Mouse (Mus musculus) MEL (cell line): ENCODE results near the gene Kmt2d. TPM values are rescaled to one million over a fixed set of nuclear protein-coding genes. Genes with fewer than 3 reads are reported as not detected.

Source experiments
- DNase-seq: peaks from one replicate; pipeline ENCODE4 v3.0.0; 2011; ENCODE audit warnings: low read depth, low spot score
- H3K27ac ChIP-seq: 2 replicates; pipeline ENCODE4 v1.5.1; 2012; ENCODE audit warnings: low read depth, mild to moderate bottlenecking, control low read depth, low read length, moderate library complexity; ENCODE audit not compliant: control insufficient read depth
- H3K27me3 ChIP-seq, 2 experiments: fragments of 150-350 bp in 1 of 2; sonication (generic) in 1 of 2; 2 replicates each; pipeline ENCODE4 v1.6.1; 2012; ENCODE audit warnings: low read length in 2 of 2, mild to moderate bottlenecking in 2 of 2, improper control_type of control experiment in 1 of 2, moderate library complexity in 1 of 2; ENCODE audit not compliant: insufficient read depth in 2 of 2, control insufficient read depth in 1 of 2
- H3K36me3 ChIP-seq, 2 experiments: 2 replicates each; pipeline ENCODE4 v1.6.1; 2012 to 2014; ENCODE audit warnings: low read length in 2 of 2, improper control_type of control experiment in 1 of 2, inconsistent platforms in 1 of 2, mild to moderate bottlenecking in 1 of 2; ENCODE audit not compliant: insufficient read depth in 2 of 2, control insufficient read depth in 1 of 2
- H3K4me1 ChIP-seq, 2 experiments: fragments of 150-350 bp in 1 of 2; sonication (generic) in 1 of 2; 2 replicates each; pipeline ENCODE4 v1.6.1; 2012; ENCODE audit warnings: low read length in 2 of 2, improper control_type of control experiment in 1 of 2, mild to moderate bottlenecking in 1 of 2; ENCODE audit not compliant: insufficient read depth in 2 of 2, control insufficient read depth in 1 of 2
- H3K4me3 ChIP-seq, 2 experiments: fragments of 150-350 bp in 1 of 2; sonication (generic) in 1 of 2; 2 replicates each; pipeline ENCODE4 v1.5.1; 2012; ENCODE audit warnings: low read depth in 2 of 2, low read length in 2 of 2, mild to moderate bottlenecking in 2 of 2, moderate library complexity in 2 of 2, control low read depth in 1 of 2, improper control_type of control experiment in 1 of 2; ENCODE audit not compliant: control insufficient read depth in 1 of 2, insufficient read depth in 1 of 2
- H3K79me2 ChIP-seq: 2 replicates; pipeline ENCODE4 v1.6.1; 2012; ENCODE audit warnings: mild to moderate bottlenecking, low read length, moderate library complexity; ENCODE audit not compliant: control insufficient read depth, poor library complexity, insufficient read depth
- H3K9ac ChIP-seq: 2 replicates; pipeline ENCODE4 v1.6.1; 2012; ENCODE audit warnings: low read depth, mild to moderate bottlenecking, control low read depth, low read length, moderate library complexity; ENCODE audit not compliant: control insufficient read depth, poor library complexity, severe bottlenecking
- H3K9me3 ChIP-seq: fragments of 150-350 bp; sonication (generic); replicated peaks from 2 replicates; pipeline ENCODE4 v1.6.1; 2012; ENCODE audit warnings: mild to moderate bottlenecking, low read length, improper control_type of control experiment, moderate library complexity; ENCODE audit not compliant: insufficient read depth
- CHD2 ChIP-seq: IDR thresholded peaks from 2 replicates; pipeline ENCODE4 v1.6.1; 2011; ENCODE audit warnings: low read length, improper control_type of control experiment
- E2F4 ChIP-seq: IDR thresholded peaks from 2 replicates; pipeline ENCODE4 v1.6.1; 2011; ENCODE audit warnings: low read depth, low read length, improper control_type of control experiment, borderline replicate concordance
- ELF1 ChIP-seq: IDR thresholded peaks from 2 replicates; pipeline ENCODE4 v1.6.1; 2014; ENCODE audit warnings: low read depth, mild to moderate bottlenecking, inconsistent platforms, low read length, improper control_type of control experiment, moderate library complexity
- ETS1 ChIP-seq: IDR thresholded peaks from 2 replicates; pipeline ENCODE4 v1.6.1; 2012; ENCODE audit warnings: low read depth, mild to moderate bottlenecking, inconsistent platforms, low read length, improper control_type of control experiment, moderate library complexity
- GABPA ChIP-seq: IDR thresholded peaks from 2 replicates; pipeline ENCODE4 v1.6.1; 2012; ENCODE audit warnings: low read depth, mild to moderate bottlenecking, inconsistent platforms, low read length, improper control_type of control experiment, moderate library complexity
- HCFC1 ChIP-seq: IDR thresholded peaks from 2 replicates; pipeline ENCODE4 v1.6.1; 2012; ENCODE audit warnings: low read depth, mild to moderate bottlenecking, inconsistent platforms, low read length, improper control_type of control experiment, moderate library complexity
- JUND ChIP-seq: IDR thresholded peaks from 2 replicates; pipeline ENCODE4 v1.6.1; 2011; ENCODE audit warnings: low read depth, mild to moderate bottlenecking, improper control_type of control experiment, low read length
- KAT2A ChIP-seq: conservative IDR thresholded peaks from 2 replicates; pipeline ENCODE4 v1.6.1; 2012; ENCODE audit warnings: low read depth, low read length, improper control_type of control experiment, inconsistent platforms
- MAFK ChIP-seq: IDR thresholded peaks from 2 replicates; pipeline ENCODE4 v1.6.1; 2011; ENCODE audit warnings: low read depth, mild to moderate bottlenecking, low read length, improper control_type of control experiment, borderline replicate concordance
- MAX ChIP-seq: IDR thresholded peaks from 2 replicates; pipeline ENCODE4 v1.6.1; 2011; ENCODE audit warnings: low read length, improper control_type of control experiment
- MAZ ChIP-seq: IDR thresholded peaks from 2 replicates; pipeline ENCODE4 v1.6.1; 2012; ENCODE audit warnings: low read depth, mild to moderate bottlenecking, inconsistent platforms, low read length, improper control_type of control experiment
- MYB ChIP-seq: IDR thresholded peaks from 2 replicates; pipeline ENCODE4 v1.6.1; 2011; ENCODE audit warnings: mild to moderate bottlenecking, low read depth, low read length, improper control_type of control experiment
- MYC ChIP-seq: IDR thresholded peaks from 2 replicates; pipeline ENCODE4 v1.6.1; 2011; ENCODE audit warnings: low read depth, mild to moderate bottlenecking, low read length, improper control_type of control experiment, moderate library complexity
- POLR2A ChIP-seq, 2 experiments: IDR thresholded peaks; 2 replicates each; pipeline ENCODE4 v1.6.1; 2011 to 2012; ENCODE audit warnings: low read length in 2 of 2, mild to moderate bottlenecking in 2 of 2, control low read depth in 1 of 2, improper control_type of control experiment in 1 of 2, low read depth in 1 of 2, moderate library complexity in 1 of 2; ENCODE audit not compliant: control insufficient read depth in 1 of 2, insufficient read depth in 1 of 2, poor library complexity in 1 of 2
- POLR2AphosphoS2 ChIP-seq: IDR thresholded peaks from 2 replicates; pipeline ENCODE4 v1.6.1; 2011; ENCODE audit warnings: low read length, improper control_type of control experiment
- POLR2AphosphoS5 ChIP-seq: IDR thresholded peaks from 2 replicates; pipeline ENCODE4 v1.6.1; 2012; ENCODE audit warnings: low read depth, borderline replicate concordance, mild to moderate bottlenecking, inconsistent platforms, low read length, moderate library complexity, mixed read lengths
- RAD21 ChIP-seq: IDR thresholded peaks from 2 replicates; pipeline ENCODE4 v1.6.1; 2011; ENCODE audit warnings: mild to moderate bottlenecking, low read depth, low read length, improper control_type of control experiment
- RCOR1 ChIP-seq: IDR thresholded peaks from 2 replicates; pipeline ENCODE4 v1.6.1; 2012; ENCODE audit warnings: low read depth, mild to moderate bottlenecking, inconsistent platforms, low read length, improper control_type of control experiment
- SIN3A ChIP-seq: IDR thresholded peaks from 2 replicates; pipeline ENCODE4 v1.6.1; 2012; ENCODE audit warnings: low read length, improper control_type of control experiment, inconsistent platforms
- TAL1 ChIP-seq: IDR thresholded peaks from 2 replicates; pipeline ENCODE4 v1.6.1; 2012; ENCODE audit warnings: mild to moderate bottlenecking, inconsistent platforms, low read length, moderate library complexity, mixed read lengths
- TBP ChIP-seq: IDR thresholded peaks from 2 replicates; pipeline ENCODE4 v1.8.0; 2011; ENCODE audit warnings: low read depth, low read length, improper control_type of control experiment
- UBTF ChIP-seq: IDR thresholded peaks from 2 replicates; pipeline ENCODE4 v1.6.1; 2012; ENCODE audit warnings: low read depth, mild to moderate bottlenecking, inconsistent platforms, low read length, improper control_type of control experiment, moderate library complexity, borderline replicate concordance; ENCODE audit not compliant: insufficient read depth
- USF1 ChIP-seq: IDR thresholded peaks from 2 replicates; pipeline ENCODE4 v1.6.1; 2014; ENCODE audit warnings: low read depth, mild to moderate bottlenecking, inconsistent platforms, low read length, improper control_type of control experiment, moderate library complexity
- ZKSCAN1 ChIP-seq: IDR thresholded peaks from 2 replicates; pipeline ENCODE4 v1.6.1; 2012; ENCODE audit warnings: low read depth, mild to moderate bottlenecking, inconsistent platforms, low read length, improper control_type of control experiment, moderate library complexity
- polyA plus RNA-seq, 2 experiments: library from polyadenylated mRNA; stranded (reverse) in 1 of 2; unstranded in 1 of 2; fragments of >175 nt in 1 of 2; fragments of >200 nt in 1 of 2; gene quantifications; 2 replicates each; pipeline versions ENCODE4 v1.2.1 to v1.2.4; 2012; ENCODE audit warnings: low replicate concordance in 2 of 2, low read depth in 1 of 2; ENCODE audit not compliant: insufficient read length in 2 of 2, insufficient read depth in 1 of 2, missing spikeins in 1 of 2
- total RNA-seq: library from RNA; depleted of rRNA; stranded (reverse); fragments of 300-350 nt; gene quantifications from 2 replicates; pipeline ENCODE4 v1.2.3, GENCODE M21; 2012

Kmt2d gene
- total and polyA plus RNA-seq, 3 experiments, result 12.5 to 47.7 (median 42.0) TPM

GRCm38 (mm10) chr15:98821403-98821802, 49.6 kb downstream of the Kmt2d start (continued):
- TF ChIP-seq GABPA, result no peak
- no peak for TF ChIP-seq MAFK
- TF ChIP-seq USF1, result no peak
- TF ChIP-seq HCFC1, result no peak
- no peak for TF ChIP-seq E2F4
- no peak for TF ChIP-seq ETS1
- no peak for TF ChIP-seq POLR2AphosphoS2
- TF ChIP-seq ELF1, result no peak
- TF ChIP-seq MAX, result no peak
- no peak for TF ChIP-seq CHD2
- no peak for TF ChIP-seq POLR2AphosphoS5

- H3K36me3 ChIP-seq, result peaks cover 0 to 2% of the 10 kb centered on the region in 2 experiments; a peak in 1 of 4 replicates
- no peak overlapping the region for H3K9ac ChIP-seq
- DNase-seq, result no peak
- H3K27me3 ChIP-seq, result no peaks in the 10 kb centered on the region
- H3K79me2 ChIP-seq, result no peaks in the 10 kb centered on the region
- TF ChIP-seq KAT2A, result no peak
- no peak for TF ChIP-seq MYB
- no peak for TF ChIP-seq TBP
- no peak for TF ChIP-seq RCOR1
- no peak for TF ChIP-seq GABPA
- TF ChIP-seq ETS1, result no peak
- TF ChIP-seq RAD21, result no peak
- TF ChIP-seq JUND, result no peak
- TF ChIP-seq MYC, result no peak
- no peak for TF ChIP-seq SIN3A
- TF ChIP-seq TAL1, result no peak
- no peak for TF ChIP-seq MAZ
- no peak for TF ChIP-seq UBTF
- no peak for TF ChIP-seq POLR2A (IDR thresholded peaks at IDR 0.05; ENCODE audit: control insufficient read depth in 1 of 2, insufficient read depth in 1 of 2, low read depth in 1 of 2, low read length in 2 of 2, poor library complexity in 1 of 2)
- no peak for TF ChIP-seq ZKSCAN1
- no peaks in the 10 kb centered on the region for H3K4me1 ChIP-seq
- H3K27ac ChIP-seq, result no peak overlapping the region
- no peak overlapping the region for H3K4me3 ChIP-seq
- no peaks in the 10 kb centered on the region for H3K9me3 ChIP-seq
Measured at GRCm38 (mm10) chr15:98820937-98821336, 50.1 kb downstream of the Kmt2d start.
